Mouse (Mus musculus) MEL (cell line): Measurements from ENCODE around the gene 2210011C24Rik.
A peak's percentile ranks its signal among the peaks of the same experiment; 100 is the strongest.

ENCODE experiments used
- CHD1 ChIP-seq: IDR thresholded peaks from 2 replicates; pipeline ENCODE4 v1.6.1; 2012; ENCODE audit warnings: low read depth, mild to moderate bottlenecking, inconsistent platforms, low read length, improper control_type of control experiment
- CTCF ChIP-seq, 3 experiments: IDR thresholded peaks in 2 of 3; conservative IDR thresholded peaks in 1 of 3; 2 replicates each; pipeline ENCODE4 v1.5.1; 2011 to 2012; ENCODE audit warnings: low read length in 3 of 3, low read depth in 2 of 3, mild to moderate bottlenecking in 2 of 3, improper control_type of control experiment in 1 of 3, inconsistent platforms in 1 of 3, mixed read lengths in 1 of 3, moderate library complexity in 1 of 3; ENCODE audit not compliant: control insufficient read depth in 1 of 3, insufficient read depth in 1 of 3, poor library complexity in 1 of 3, severe bottlenecking in 1 of 3
- ELF1 ChIP-seq: IDR thresholded peaks from 2 replicates; pipeline ENCODE4 v1.6.1; 2014; ENCODE audit warnings: low read depth, mild to moderate bottlenecking, inconsistent platforms, low read length, improper control_type of control experiment, moderate library complexity
- EP300 ChIP-seq, 2 experiments: IDR thresholded peaks; 2 replicates each; pipeline ENCODE4 v1.6.1; 2011; ENCODE audit warnings: improper control_type of control experiment in 2 of 2, low read length in 2 of 2, low read depth in 1 of 2, mild to moderate bottlenecking in 1 of 2
- GATA1 ChIP-seq: IDR thresholded peaks from 2 replicates; pipeline ENCODE4 v1.6.1; 2011; ENCODE audit warnings: low read depth, low read length, improper control_type of control experiment
- MYC ChIP-seq: IDR thresholded peaks from 2 replicates; pipeline ENCODE4 v1.6.1; 2011; ENCODE audit warnings: low read depth, mild to moderate bottlenecking, low read length, improper control_type of control experiment, moderate library complexity
- POLR2A ChIP-seq, 2 experiments: IDR thresholded peaks; 2 replicates each; pipeline ENCODE4 v1.6.1; 2011 to 2012; ENCODE audit warnings: low read length in 2 of 2, mild to moderate bottlenecking in 2 of 2, control low read depth in 1 of 2, improper control_type of control experiment in 1 of 2, low read depth in 1 of 2, moderate library complexity in 1 of 2; ENCODE audit not compliant: control insufficient read depth in 1 of 2, insufficient read depth in 1 of 2, poor library complexity in 1 of 2
- POLR2AphosphoS2 ChIP-seq: IDR thresholded peaks from 2 replicates; pipeline ENCODE4 v1.6.1; 2011; ENCODE audit warnings: low read length, improper control_type of control experiment
- TAL1 ChIP-seq: IDR thresholded peaks from 2 replicates; pipeline ENCODE4 v1.6.1; 2012; ENCODE audit warnings: mild to moderate bottlenecking, inconsistent platforms, low read length, moderate library complexity, mixed read lengths
- ZC3H11A ChIP-seq: IDR thresholded peaks from 2 replicates; pipeline ENCODE4 v1.6.1; 2012; ENCODE audit warnings: low read depth, mild to moderate bottlenecking, inconsistent platforms, low read length, improper control_type of control experiment
- ZMIZ1 ChIP-seq: IDR thresholded peaks from 2 replicates; pipeline ENCODE4 v1.6.1; 2012; ENCODE audit warnings: low read depth, mild to moderate bottlenecking, inconsistent platforms, low read length, improper control_type of control experiment, moderate library complexity
- ZNF384 ChIP-seq: IDR thresholded peaks from 2 replicates; pipeline ENCODE4 v1.6.1; 2012; ENCODE audit warnings: low read depth, mild to moderate bottlenecking, inconsistent platforms, low read length, improper control_type of control experiment

- TF ChIP-seq TAL1 = no peak
- TF ChIP-seq ZNF384 = no peak
- TF ChIP-seq GATA1 = peak; percentile 57
- no peak for TF ChIP-seq POLR2AphosphoS2
- no peak for TF ChIP-seq POLR2A (IDR thresholded peaks at IDR 0.05; ENCODE audit: control insufficient read depth in 1 of 2, insufficient read depth in 1 of 2, low read depth in 1 of 2, low read length in 2 of 2, poor library complexity in 1 of 2)
- TF ChIP-seq CTCF (IDR thresholded peaks at IDR 0.05 in 2 of 3, conservative IDR thresholded peaks at IDR 0.05 in 1 of 3; ENCODE audit: control insufficient read depth in 1 of 3, insufficient read depth in 1 of 3, low read depth in 2 of 3, low read length in 3 of 3, poor library complexity in 1 of 3, severe bottlenecking in 1 of 3) = no peak
- TF ChIP-seq CHD1 = no peak
- TF ChIP-seq ZC3H11A = no peak
- TF ChIP-seq ELF1 = no peak
- no peak for TF ChIP-seq ZMIZ1
- TF ChIP-seq MYC = 0 out of 2 replicates have a peak, but pooled peaks have one; percentile 48
- peak; percentile 42 to 43; a peak in 2 of 4 replicates for TF ChIP-seq EP300 (IDR thresholded peaks at IDR 0.05; ENCODE audit: low read depth in 1 of 2, low read length in 2 of 2)
Observed at GRCm38 (mm10) chr8:83982449-83982848, 29.5 kb downstream of the 2210011C24Rik start.
